Mouse (Mus musculus) central nervous system, embryonic 11.5 days (tissue): ENCODE measurements around the gene Il12b. TPM values are rescaled to one million over a fixed set of nuclear protein-coding genes. Genes with fewer than 3 reads are reported as not detected.

Source experiments
- polyA plus RNA-seq: library from polyadenylated mRNA; depleted of rRNA; stranded (reverse); fragments of >200 nt; gene quantifications from 2 replicates; pipeline ENCODE4 v1.2.3, GENCODE M21; 2012; rRNA removed

Il12b gene
- not detected in 2 replicates for polyA plus RNA-seq

DNA sequence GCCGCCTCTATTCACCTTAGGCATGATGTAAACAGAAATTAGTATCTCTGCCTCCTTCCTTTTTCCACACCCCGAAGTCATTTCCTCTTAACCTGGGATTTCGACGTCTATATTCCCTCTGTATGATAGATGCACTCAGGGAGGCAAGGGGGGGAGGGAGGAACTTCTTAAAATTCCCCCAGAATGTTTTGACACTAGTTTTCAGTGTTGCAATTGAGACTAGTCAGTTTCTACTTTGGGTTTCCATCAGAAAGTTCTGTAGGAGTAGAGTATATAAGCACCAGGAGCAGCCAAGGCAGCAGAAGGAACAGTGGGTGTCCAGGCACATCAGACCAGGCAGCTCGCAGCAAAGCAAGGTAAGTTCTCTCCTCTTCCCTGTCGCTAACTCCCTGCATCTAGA lies at the start of gene Il12b:
Gene Il12b (plus strand): TSS at position 301 of the 400 bp plus-strand sequence.

Other genes starting within 250 kb of the Il12b start
- 50.5 and 74.7 TPM in 2 replicates for gene Ublcp1, start 70.4 kb downstream of the Il12b start, polyA plus RNA-seq
- 113 and 154 TPM in 2 replicates for gene Rnf145, start 118.9 kb downstream of the Il12b start, polyA plus RNA-seq
- 29.8 and 33.3 TPM in 2 replicates for gene Ebf1, start 217.3 kb downstream of the Il12b start, polyA plus RNA-seq